Mouse (Mus musculus) layer of hippocampus, postnatal 36 days (tissue): ENCODE measurements around the gene Tmem139. TPM values are rescaled to one million over a fixed set of nuclear protein-coding genes. Genes with fewer than 3 reads are reported as not detected.

Source experiments
- DNase-seq, 2 experiments: peaks; one replicate each; pipeline ENCODE4 v3.0.0; 2022
- total RNA-seq, 2 experiments: library from RNA; stranded (reverse); gene quantifications; 2 replicates each; pipeline ENCODE4 v1.2.3; 2021

The Tmem139 gene
- total RNA-seq, 2 experiments from 2014 or later, result not detected

GRCm38 (mm10) chr6:42282865-42283528 lies 21.2 kb downstream of the Tmem139 start:
- DNase-seq, result no peak

- DNase-seq, result no peak
Observed at GRCm38 (mm10) chr6:42286448-42286847, 24.7 kb downstream of the Tmem139 start, which contains the start of gene Clcn1. Clcn1 (plus strand) TSS chr6:42286685.

DNA sequence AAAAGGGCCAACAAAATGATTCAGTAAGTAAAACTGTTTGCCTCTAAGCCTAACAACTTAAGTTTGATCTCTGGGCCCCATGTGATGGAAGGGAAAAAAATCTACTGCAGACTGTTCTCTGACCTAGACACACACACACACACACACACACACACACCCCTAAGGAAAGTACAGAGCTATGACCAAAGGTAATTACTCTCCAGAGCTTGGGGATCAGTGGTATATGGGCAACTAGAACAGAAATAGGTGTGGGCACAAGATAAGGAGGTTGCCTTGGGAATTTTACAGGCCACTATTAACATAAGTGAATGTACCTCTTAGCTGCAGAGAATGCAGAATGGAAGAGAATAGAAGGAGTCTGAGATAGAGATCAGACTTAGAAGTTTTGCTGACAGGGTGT lies 25.8 kb downstream of the Tmem139 start:
- no peak for DNase-seq

GRCm38 (mm10) chr6:42293327-42293726 lies 31.6 kb downstream of the Tmem139 start:
- DNase-seq, result no peak

GRCm38 (mm10) chr6:42295549-42296094 lies 33.9 kb downstream of the Tmem139 start:
- no peak for DNase-seq

GRCm38 (mm10) chr6:42299362-42299761 lies 37.6 kb downstream of the Tmem139 start:
- no peak for DNase-seq

DNA sequence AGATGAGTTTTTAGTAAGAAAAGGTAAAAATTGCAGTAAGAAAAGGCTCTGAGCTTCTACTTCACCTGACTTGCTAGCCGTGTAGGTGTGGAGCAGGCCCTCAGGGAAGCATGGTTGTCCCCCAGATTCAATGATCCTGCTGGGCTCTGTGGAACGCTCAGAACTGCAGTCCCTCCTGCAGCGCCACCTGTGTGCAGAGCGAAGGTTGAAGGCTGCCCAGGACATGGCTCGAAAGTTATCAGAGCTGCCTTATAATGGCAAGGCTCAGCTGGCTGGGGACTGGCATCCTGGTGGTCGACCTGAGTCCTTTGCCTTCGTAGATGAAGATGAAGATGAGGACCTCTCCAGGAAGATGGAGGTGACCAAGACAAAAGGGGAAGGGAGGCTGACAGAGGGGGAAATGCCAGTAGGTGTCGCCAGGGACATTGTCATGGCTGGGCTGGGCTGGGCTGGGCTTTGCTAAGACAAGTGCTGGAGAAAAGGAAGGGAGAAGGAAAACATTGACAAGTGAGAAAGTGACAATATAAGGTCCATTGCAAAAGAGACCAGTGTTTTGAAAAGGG lies 48.1 kb downstream of the Tmem139 start:
- DNase-seq, result no peak

- no peak for DNase-seq
Observed at GRCm38 (mm10) chr6:42310427-42311053, 48.8 kb downstream of the Tmem139 start.

Other genes starting within 250 kb of the Tmem139 start
- not detected for gene Sva, start 223.6 kb upstream of the Tmem139 start, total RNA-seq
- gene Tas2r139, start 121.0 kb upstream of the Tmem139 start, total RNA-seq, result not detected
- not detected for gene Tas2r144, start 46.6 kb upstream of the Tmem139 start, total RNA-seq
- gene Gstk1, start 16.0 kb upstream of the Tmem139 start, total RNA-seq, result 1 to 10 TPM; 9.5 to 9.6 TPM
- gene Casp2, start 3.0 kb downstream of the Tmem139 start, total RNA-seq, result 10 to 100 TPM; 20.6 to 23.7 TPM
- 1 to 10 TPM; 2.7 to 3.6 TPM for gene Clcn1, start 24.7 kb downstream of the Tmem139 start, total RNA-seq
- gene Fam131b, start 62.7 kb downstream of the Tmem139 start, total RNA-seq, result 10 to 100 TPM; 76.2 to 77.0 TPM
- 10 to 100 TPM; 42.8 to 45.0 TPM for gene Zyx, start 87.7 kb downstream of the Tmem139 start, total RNA-seq
- under 1 TPM in 1 of 2 experiments, not detected in 1; 0.15 TPM for gene Epha1, start 111.3 kb downstream of the Tmem139 start, total RNA-seq
- under 1 TPM in 1 of 2 experiments, not detected in 1; 0.40 TPM for gene Tas2r143, start 138.3 kb downstream of the Tmem139 start, total RNA-seq
- gene Tas2r135, start 143.5 kb downstream of the Tmem139 start, total RNA-seq, result not detected
- gene Tas2r126, start 172.6 kb downstream of the Tmem139 start, total RNA-seq, result not detected
- gene Olfr458, start 203.2 kb downstream of the Tmem139 start, total RNA-seq, result not detected
- not detected for gene Olfr457, start 214.4 kb downstream of the Tmem139 start, total RNA-seq
- not detected for gene Olfr456, start 225.2 kb downstream of the Tmem139 start, total RNA-seq